Mouse (Mus musculus) kidney, adult 9 months (tissue): ENCODE data around the gene Cox6a1.

Experiments
- DNase-seq: peaks from one replicate; pipeline ENCODE4 v3.0.0; 2022

Cox6a1 gene

GRCm38 (mm10) chr5:115300035-115300744 lies 48.6 kb downstream of the Cox6a1 start:
- DNase-seq, result peak; percentile 58

- no peak for DNase-seq
Observed at GRCm38 (mm10) chr5:115296347-115296746, 52.4 kb downstream of the Cox6a1 start.
